Mouse (Mus musculus): Measurements from ENCODE around the gene Aqp3. TPM values are rescaled to one million over a fixed set of nuclear protein-coding genes. Genes with fewer than 3 reads are reported as not detected.

Gene Aqp3
- 0.26 TPM for polyA plus RNA-seq (2014; fragmentation: Illumina TruSeq; extraction: RNeasy Lipid Tissue Mini Kit (QIAGEN cat#74804))

GRCm38 (mm10) chr4:41097871-41098576, at the start of gene Aqp3:
TSS of gene Aqp3 (minus strand) at chr4:41098183.

GRCm38 (mm10) chr4:41135711-41136453, 37.9 kb upstream of the Aqp3 start, which contains the start of gene Ube2r2:
TSS of gene Ube2r2 (plus strand) at chr4:41135743.

GRCm38 (mm10) chr4:41124180-41124951, 26.4 kb upstream of the Aqp3 start, which contains the start of gene Nol6:
TSS of gene Nol6 (minus strand) at chr4:41124455.

GRCm38 (mm10) chr4:41047524-41048271, 50.3 kb downstream of the Aqp3 start, which contains the start of gene Aqp7:
TSS of gene Aqp7 (minus strand) at chr4:41048139.

Other genes starting within 250 kb of the Aqp3 start
- 115 TPM for gene B4galt1, start 244.2 kb downstream of the Aqp3 start, polyA plus RNA-seq (2014; fragmentation: Illumina TruSeq; extraction: RNeasy Lipid Tissue Mini Kit (QIAGEN cat#74804))
- gene Spink4, start 178.1 kb downstream of the Aqp3 start, polyA plus RNA-seq (2014; fragmentation: Illumina TruSeq; extraction: RNeasy Lipid Tissue Mini Kit (QIAGEN cat#74804)) = 2.6 TPM
- gene Bag1, start 149.9 kb downstream of the Aqp3 start, polyA plus RNA-seq (2014; fragmentation: Illumina TruSeq; extraction: RNeasy Lipid Tissue Mini Kit (QIAGEN cat#74804)) = 565 TPM
- 171 TPM for gene Chmp5, start 149.8 kb downstream of the Aqp3 start, polyA plus RNA-seq (2014; fragmentation: Illumina TruSeq; extraction: RNeasy Lipid Tissue Mini Kit (QIAGEN cat#74804))
- gene Nfx1, start 127.3 kb downstream of the Aqp3 start, polyA plus RNA-seq (2014; fragmentation: Illumina TruSeq; extraction: RNeasy Lipid Tissue Mini Kit (QIAGEN cat#74804)) = 75.5 TPM
- 0.48 TPM for gene Aqp7, start 50.0 kb downstream of the Aqp3 start, polyA plus RNA-seq (2014; fragmentation: Illumina TruSeq; extraction: RNeasy Lipid Tissue Mini Kit (QIAGEN cat#74804))
- 3.9 TPM for gene Nol6, start 26.3 kb upstream of the Aqp3 start, polyA plus RNA-seq (2014; fragmentation: Illumina TruSeq; extraction: RNeasy Lipid Tissue Mini Kit (QIAGEN cat#74804))
- 270 TPM for gene Ube2r2, start 37.6 kb upstream of the Aqp3 start, polyA plus RNA-seq (2014; fragmentation: Illumina TruSeq; extraction: RNeasy Lipid Tissue Mini Kit (QIAGEN cat#74804))
- gene Ubap2, start 177.0 kb upstream of the Aqp3 start, polyA plus RNA-seq (2014; fragmentation: Illumina TruSeq; extraction: RNeasy Lipid Tissue Mini Kit (QIAGEN cat#74804)) = 109 TPM
- gene Dcaf12, start 216.7 kb upstream of the Aqp3 start, polyA plus RNA-seq (2014; fragmentation: Illumina TruSeq; extraction: RNeasy Lipid Tissue Mini Kit (QIAGEN cat#74804)) = 47.9 TPM

Data from ovary, adult 10 weeks (tissue).